Mouse (Mus musculus) frontal cortex, postnatal 14 days (tissue): ENCODE measurements at regions not wholly inside any gene's neighbourhood (a gene's known extent, or its start where the extent isn't known, plus 50 kb on each side); places are given as distances from the start of the nearest gene placed in this dataset.
A peak's percentile ranks its signal among the peaks of the same experiment; 100 is the strongest.

ENCODE experiments used
- DNase-seq, 2 experiments: peaks; one replicate each; pipeline ENCODE4 v3.0.0; 2022; ENCODE audit warnings: low spot score in 2 of 2

DNA sequence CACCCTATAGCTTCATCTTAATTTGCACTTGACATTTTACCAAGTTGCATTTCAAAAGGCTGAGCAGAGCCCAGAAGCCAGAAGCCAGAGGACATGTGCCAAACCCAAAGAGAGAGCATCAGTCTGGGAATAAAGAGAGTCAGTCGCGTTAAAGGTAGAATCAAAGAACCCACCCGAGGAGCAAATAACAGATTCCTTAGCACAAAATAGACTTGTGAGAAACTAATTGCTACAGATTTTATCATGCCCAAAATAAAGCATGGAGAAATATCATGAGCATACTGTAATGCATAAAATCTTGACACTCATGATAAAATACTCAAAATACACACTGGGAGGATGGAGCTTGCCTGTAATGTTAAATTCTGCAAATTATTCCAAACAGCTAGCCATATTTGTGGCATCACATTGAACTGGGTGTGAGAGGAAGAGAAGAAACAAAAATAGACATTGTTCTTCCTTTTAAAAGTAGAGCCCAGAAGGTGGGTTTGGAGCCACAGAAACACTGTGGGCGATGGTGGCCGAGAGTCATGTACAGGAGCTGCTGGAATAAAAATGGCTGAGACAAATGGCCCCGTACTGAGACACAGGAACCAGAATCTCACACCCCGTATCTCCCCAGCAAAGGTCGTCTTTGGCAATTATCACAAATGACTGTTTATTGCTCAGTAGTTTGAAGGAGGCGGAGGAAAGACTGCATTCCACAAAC lies 317.2 kb downstream of the Klf6 start:
- peak in 1 of 2 experiments; percentile 30 for DNase-seq

- DNase-seq: no peak
These were observed 327.9 kb downstream of the Klf6 start for GRCm38 (mm10) chr13:6189133-6189532.

DNA sequence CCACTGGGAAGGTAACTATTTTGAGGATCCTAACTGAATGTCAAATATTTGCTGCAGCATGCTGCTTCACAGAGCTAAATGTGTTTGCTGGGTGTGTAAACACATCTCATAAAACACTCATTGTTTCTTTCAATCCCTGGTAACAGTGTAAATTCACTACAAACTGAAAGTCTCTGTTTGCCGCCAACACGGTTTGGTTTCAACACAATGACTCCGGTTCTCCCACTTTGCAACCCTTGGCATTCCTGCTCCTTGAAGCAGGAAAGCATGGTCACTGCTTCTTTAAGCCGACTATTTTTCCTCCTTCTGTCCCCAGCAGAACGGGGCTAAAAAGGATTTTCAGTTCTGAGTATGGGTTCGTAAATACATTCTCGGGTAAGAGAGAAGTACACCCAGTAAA lies 328.3 kb downstream of the Klf6 start:
- no peak for DNase-seq

DNA sequence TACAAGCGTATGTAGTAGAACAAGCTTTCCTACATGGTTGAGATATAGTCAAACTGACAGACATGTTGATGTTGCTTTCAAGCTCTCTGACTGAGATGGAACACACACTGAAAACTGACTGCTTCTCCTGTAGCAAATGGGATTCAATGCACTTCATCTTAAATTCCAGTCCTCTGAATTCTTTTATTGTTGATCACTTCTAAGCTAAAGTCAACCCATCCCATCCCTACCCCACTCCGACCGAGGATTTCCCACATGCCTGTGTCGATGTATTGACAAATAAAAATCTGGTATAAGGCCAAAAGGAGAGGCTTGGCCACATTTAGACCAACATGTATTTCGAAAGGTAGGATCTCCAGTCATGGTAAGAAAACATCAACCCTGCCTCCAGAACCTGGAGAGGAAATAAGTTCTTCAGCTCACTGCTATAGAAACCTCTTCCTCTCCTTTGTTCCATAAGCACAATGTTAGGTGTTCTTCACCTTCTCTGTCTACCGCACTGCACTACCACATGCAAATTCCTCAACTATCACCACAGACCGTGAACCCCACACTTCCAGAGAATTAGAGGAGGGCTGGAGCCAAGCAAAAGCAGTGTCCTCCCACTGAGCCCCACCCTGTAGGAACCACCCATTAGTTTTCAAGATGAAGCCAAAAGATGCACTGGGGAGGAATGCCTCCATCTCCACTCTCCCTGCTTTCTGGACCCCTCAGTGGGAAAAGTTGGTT lies 330.1 kb downstream of the Klf6 start:
- no peak for DNase-seq

- peak in 1 of 2 experiments; percentile 16 for DNase-seq
These were observed 330.6 kb downstream of the Klf6 start for GRCm38 (mm10) chr13:6191915-6192295.

DNA sequence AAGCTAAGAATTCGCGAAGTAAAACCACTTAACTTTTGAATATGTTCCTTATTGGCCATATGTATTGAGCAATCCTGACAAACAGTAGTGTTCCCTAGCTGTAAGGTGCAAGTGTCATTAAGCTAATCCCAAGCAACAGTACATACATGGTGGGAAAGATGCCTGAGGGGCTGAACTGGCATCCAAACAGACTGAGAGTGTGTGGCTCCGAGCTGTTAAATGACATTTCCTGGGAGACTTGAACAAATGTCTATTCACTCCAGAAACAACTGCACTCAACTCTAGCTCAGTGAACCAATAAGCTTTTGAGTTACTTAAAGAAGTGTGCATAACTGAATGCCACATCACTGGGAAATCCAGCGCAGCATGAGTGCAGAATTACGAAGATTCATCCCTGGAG lies 335.4 kb downstream of the Klf6 start:
- no peak for DNase-seq

- no peak for DNase-seq
These were observed 337.8 kb downstream of the Klf6 start for GRCm38 (mm10) chr13:6199107-6199506.

DNA sequence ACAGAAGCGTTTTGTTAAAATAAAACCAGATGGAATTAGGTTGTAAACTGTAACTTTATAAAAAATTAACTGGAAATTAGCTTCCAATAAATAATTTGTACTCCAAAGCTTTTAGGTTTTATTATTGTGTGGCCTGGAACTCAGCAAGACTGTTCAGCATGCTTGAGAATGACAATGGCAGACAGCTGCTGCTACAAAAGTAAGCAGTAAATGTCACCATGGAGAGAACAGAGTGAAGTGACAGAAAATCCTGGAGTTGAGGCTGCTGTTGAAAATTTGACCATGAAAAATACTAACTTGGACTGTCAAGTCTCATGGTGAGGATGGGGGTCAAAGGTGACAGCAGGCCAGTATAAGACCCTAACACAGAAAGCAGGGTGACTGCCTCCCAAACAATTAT lies 340.2 kb downstream of the Klf6 start:
- no peak for DNase-seq

DNA sequence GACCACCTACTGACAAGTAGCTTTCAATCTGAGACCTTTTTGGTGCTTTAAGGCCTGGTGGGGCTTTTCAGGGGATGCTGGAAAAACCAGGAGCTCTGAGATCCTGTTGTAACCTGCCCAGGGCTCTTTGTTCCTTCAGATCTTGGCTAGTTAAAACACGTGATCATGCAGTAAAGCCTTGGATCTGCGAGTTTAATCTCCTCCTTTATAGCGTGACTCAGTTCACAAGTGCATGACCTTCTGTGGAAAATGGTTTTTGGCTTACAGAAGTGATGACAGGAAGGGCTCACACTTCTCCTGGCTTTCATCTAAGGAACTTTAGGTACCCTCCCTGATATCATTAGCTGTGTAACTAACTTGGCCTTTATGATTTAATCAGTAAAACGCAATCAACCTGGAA lies 343.1 kb upstream of the Pitrm1 start:
- no peak for DNase-seq

GRCm38 (mm10) chr13:6212550-6212949 lies 335.4 kb upstream of the Pitrm1 start:
- DNase-seq: no peak

- DNase-seq: no peak
These were observed 333.8 kb upstream of the Pitrm1 start for GRCm38 (mm10) chr13:6214189-6214588.

DNA sequence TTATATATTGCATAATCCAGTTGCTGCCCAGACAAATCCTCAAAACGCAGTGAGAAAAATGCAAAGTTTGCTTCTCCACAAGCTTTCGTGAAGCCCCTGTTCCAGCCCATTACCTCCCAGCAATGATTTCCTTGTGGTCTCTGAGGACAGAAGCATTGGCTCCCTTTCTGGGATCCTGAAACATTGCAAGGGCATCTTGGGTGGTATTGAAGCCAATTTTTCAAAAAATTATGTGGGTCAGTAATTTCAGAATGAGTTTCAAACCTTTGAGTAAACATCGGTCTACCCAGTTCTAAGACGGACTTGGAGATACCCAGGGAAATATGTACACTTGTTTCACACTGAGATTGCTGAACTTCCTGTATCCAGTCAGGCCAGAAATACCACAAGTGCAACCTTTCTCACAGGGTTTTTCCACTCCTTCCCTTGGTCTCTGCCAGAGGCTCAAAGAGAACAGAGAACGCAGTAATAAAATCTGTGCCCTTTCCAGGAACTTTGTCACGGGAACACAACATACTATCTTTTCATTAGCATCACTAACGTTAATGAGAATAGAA lies 321.8 kb upstream of the Pitrm1 start:
- no peak for DNase-seq

GRCm38 (mm10) chr13:6228278-6228677 lies 319.7 kb upstream of the Pitrm1 start:
- DNase-seq: no peak

GRCm38 (mm10) chr13:6235394-6235793 lies 312.6 kb upstream of the Pitrm1 start:
- no peak for DNase-seq

- no peak for DNase-seq
These were observed 311.4 kb upstream of the Pitrm1 start for GRCm38 (mm10) chr13:6236503-6236902.

DNA sequence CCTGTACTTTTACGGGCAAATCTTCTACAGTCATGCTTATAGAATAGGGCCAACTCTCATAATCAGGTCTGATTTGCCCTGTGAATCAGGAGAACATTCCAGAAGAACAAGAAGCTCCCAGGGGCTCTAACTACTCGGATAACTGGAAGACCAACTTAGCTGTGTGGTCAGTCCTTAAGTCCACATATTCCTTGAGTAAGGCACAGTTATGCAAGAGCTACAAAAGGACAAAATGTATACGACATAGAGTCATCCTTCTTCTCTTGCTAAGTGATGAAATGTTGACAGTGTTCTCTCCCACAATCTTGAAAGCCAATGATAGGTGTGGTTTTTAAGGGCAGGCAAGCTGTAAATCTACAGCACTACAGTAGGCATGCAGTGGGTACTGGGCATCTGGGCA lies 310.7 kb upstream of the Pitrm1 start:
- DNase-seq: no peak

DNA sequence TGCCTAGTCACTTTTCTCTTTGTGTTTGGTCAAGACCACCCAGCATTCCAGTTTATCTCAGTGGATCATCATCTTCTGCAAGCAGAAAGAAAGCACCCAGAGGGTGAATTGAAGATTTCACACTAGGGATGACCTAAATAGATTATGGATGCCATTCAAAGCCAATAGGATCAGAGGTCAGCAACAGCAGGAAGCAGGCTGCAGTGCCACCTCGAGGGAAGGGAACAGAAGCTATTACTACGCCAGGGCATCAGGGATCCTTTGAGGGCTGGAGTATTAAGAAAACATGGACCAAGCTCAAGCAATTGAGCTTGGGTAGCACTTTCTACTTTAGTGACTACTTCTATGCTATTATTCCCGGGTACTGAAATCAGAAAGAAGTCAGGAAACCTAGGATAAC lies 307.1 kb upstream of the Pitrm1 start:
- no peak for DNase-seq

GRCm38 (mm10) chr13:6241472-6242123 lies 306.4 kb upstream of the Pitrm1 start:
- no peak for DNase-seq

- no peak for DNase-seq
These were observed 297.8 kb upstream of the Pitrm1 start for GRCm38 (mm10) chr13:6250106-6250505.

GRCm38 (mm10) chr13:6251025-6251862 lies 296.7 kb upstream of the Pitrm1 start:
- no peak for DNase-seq

GRCm38 (mm10) chr13:6252100-6252499 lies 295.8 kb upstream of the Pitrm1 start:
- no peak for DNase-seq

GRCm38 (mm10) chr13:6255303-6255702 lies 292.6 kb upstream of the Pitrm1 start:
- no peak for DNase-seq
